Mouse (Mus musculus) cerebellum, postnatal 14 days (tissue): ENCODE measurements around the gene Acan.

Experiments used
- DNase-seq, 2 experiments: peaks; one replicate each; pipeline ENCODE4 v3.0.0; 2021; ENCODE audit warnings: mixed read lengths in 2 of 2

Gene Acan

DNA sequence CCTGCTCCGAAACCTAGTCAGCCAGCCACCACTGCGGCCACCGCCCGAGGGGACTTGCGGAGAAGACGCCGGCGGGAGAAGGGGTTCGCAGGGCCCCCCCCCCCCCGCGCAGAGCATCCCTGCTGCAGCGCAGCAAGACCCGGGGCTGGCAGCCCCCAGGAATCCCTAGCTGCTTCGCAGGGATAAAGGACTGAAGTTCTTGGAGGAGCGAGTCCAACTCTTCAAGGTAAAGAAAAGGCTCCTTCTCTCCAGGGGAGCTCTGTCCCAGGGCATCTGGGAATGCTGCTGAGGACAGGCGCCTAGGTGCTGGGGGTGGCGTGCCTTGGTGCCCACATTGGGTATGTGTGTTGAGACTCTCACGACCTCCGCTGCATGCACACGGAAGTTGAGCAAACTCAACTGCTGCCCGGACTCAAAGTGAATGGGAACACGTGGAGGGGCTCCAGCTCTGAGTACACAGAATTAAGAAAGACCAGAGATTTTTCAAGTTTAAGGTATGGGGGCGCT lies at the start of gene Acan:
Gene Acan, plus strand, starts transcription at position 101 of the 507 bp plus-strand sequence.
- DNase-seq: no peak

DNA sequence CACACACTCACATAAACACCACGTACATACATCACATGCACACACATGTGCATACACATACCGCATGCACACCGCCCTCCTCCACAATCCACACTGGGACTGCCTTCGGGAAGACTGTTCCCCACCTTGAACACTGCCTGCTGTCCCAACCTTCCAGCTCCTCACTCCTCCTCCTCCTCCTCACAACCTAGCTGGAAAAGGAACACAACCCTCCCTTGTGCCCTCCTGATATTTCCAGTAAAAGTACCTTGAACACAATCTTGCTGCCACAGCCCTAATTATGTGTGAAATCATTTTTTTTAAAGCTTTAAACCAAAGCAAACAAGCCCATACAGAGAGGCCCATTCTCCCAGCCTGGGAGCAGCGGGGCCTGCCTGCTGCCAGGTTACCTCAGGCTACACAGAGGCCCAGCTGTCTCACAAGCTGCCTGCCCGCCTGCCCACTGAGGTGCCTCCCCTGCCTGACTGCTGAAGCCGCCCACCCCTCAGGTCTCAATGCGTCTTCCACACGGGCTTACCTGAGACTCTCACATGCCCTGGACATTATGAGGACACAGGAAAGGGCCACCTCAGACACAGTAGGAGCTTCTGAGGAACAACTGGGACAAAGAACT lies 31.9 kb upstream of the Acan start:
- peak; percentile 32 to 48 for DNase-seq

DNA sequence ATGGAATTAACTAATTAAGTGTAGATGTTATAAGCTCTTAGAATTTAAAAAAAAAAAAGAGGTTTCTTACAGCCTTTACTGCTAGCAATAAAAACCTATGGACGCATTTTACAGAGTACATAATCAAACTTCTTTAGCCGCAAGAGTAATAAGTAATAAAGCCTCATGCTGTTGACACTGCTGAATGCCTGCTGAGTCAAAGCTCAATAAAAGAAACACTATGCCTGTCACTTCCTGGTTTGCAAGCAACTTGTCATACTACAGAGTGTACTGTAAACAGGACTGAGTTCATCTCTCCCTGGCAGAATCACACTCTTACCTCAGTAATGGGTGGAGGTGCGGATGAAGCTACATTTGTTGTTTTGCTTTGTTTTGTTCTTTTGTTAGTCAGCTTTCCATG lies 24.1 kb upstream of the Acan start:
- no peak for DNase-seq

DNA sequence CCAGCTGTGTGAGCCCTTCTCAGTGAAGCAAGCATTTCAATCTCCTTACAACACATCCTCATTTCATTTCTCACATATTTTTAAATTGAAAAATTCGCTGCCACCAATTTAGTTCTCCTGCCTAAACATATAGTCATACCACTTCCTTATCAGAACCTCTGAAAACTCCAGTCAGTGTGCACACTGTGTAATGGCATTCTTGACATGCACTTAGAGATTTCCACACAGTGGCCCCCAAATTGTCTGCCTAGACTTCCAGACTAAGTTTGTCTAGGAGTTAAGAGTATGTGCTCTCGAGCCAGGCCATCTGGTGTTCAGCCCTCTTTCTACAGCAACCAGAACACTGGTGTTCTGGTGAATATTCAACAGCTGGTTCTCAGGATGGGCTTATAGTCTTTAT lies 19.5 kb upstream of the Acan start:
- DNase-seq: no peak

DNA sequence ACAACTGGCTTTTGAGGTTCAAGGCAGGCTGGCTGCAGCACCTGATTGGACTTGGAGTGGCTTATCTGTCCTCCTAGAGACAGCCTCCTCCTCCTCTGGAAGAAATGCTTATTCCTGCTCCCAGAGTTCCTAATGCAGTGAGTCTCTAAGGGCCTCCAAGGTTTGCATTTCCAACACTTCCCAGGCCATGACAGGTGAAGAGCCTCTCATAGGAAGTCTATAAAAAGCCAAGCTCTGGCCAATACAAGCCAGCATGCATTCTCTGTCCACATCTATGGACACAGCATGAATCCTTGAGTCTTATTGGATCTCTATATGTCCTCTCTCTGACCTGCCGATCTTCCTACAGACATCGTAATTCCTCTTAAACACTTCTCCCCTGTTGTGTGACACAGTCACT lies 18.8 kb upstream of the Acan start:
- no peak for DNase-seq

DNA sequence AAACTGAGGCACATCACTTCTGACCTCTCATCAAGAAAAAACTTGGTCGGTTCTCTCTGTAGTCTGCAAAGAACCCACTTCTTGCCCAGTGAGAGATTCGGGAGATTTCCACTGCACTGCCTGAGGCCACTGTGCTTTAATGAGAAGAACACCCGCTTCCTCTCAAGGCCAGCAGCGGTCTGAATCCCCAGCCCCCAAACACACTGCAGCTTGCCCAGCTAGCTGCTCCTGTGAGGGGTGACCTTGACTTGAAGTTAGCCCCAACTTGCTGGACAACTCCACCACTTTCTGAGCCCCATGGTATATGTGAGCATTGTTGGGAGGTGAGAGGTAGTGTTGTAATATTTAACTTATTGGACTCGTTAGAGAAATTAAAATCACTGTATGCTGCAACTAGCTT lies 1.2 kb upstream of the Acan start:
- DNase-seq: no peak

DNA sequence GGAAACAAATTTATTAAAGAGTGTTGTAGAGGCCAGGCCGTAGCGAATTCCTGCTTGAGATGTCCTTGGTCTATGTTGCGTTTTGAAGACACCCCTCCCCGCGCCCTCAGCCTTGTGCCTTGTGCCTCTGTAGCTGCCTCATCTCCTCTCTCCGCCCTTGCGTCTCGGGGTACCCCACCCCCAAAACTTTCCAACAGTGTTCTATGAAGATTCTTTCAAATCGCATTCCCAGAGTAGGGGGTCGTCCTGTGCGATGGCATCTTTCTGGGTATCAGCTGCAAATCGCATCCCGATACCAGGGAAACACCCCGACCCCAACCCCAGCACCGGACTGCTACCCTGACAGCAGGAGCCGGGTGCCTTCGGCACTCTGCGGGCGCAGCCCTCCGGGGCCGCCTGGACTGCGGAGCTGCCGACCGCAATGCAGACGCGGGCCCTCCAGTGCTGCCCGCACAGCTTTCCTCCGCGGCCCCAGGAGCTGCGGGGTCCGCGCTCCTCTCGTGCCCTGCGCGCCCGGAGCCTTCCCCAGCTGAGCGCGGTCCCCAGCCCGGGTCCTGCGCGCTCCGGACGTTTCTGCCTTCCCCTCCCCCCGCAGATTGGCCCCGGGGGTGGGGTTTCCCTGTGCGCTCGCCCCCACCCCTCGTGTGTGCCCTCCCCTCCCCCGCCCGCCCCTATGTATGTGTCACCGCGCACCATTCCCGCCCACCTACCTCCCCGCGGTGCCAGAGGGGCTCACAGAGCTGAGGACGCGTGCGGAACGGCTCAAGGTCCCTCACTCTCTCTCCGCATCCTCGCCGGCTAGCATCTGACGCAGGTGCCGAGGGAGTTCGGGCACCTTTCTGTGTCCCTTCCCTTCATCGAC lies 531 bp upstream of the Acan start:
- peak; percentile 15 to 22 for DNase-seq

DNA sequence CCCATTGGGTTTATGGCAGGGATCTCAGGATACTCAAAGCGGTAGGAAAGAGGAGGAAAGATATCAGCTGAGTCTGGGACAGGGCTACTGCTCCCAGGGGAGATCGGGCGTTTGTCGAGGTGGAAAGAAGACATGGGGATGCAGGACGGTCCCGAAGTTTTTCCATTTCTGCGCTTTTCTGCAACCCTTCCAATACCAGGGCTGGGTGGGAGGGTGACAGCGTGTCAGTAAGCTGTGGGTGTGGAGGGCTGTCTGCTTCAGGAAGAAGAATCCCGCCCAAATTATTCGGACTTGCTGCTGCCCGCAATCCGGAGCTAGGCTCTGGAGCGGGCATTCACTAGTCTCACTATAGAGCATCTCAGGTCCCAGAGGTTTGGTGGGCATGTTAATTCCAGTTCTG lies 828 bp downstream of the Acan start:
- no peak for DNase-seq

DNA sequence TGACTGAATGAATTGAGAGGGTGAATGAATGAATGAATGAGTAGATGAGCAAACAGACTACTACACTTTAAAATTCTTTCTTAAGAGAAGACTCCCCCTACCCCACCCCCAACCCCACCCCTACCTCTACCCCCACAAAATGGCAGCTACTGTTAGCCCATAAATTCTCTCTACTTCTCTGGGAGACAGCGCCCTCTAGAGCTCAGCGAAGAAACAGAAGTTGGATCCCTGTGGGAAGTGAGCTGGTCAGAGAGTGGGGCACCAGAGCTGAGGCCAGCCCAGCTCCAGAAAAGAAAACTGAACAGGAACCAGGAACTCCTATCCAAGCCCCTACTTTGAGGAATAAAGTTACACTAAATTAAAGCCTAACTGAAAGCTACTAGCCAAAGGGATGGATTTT lies 5.3 kb downstream of the Acan start:
- peak in 1 of 2 experiments; percentile 53 for DNase-seq

DNA sequence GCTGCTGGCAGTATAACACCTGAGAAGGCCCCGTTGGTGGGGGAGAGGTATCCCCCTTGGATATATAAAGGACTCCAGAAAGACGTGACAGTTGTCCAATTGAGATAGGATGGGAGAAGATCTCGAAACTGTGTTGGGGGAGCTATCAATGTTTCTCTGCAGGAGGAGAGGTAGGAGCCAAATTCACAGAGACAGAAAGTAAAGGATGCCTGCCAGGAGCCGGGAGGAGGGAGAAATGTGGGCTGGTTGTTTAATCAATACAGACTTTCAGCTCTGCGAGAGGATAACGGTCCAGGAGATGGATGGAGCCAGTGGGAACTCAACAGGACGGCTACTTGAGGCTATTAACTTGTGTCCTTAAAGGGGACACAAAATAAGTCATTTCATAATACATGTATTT lies 14.2 kb downstream of the Acan start:
- peak; percentile 19 to 37 for DNase-seq

DNA sequence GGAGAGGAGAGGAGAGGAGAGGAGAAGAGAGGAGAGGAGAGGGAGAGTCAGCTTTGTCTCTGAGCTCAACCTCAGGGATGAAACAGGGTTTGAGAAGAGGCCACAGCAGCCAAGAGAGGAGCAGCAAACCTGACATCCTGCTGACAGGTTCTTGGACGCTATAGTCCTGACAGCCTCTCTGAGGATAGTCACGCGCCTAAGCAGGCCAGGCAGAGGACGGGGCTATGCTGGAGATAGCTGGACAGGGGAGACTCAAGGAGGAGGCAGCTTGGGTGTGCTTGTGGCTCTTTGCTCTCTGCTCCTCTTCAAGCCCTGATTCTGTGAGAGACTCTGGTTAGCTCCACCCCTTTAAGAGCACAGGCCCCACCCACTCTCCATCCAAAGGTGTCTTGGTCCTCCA lies 14.9 kb downstream of the Acan start:
- no peak for DNase-seq

DNA sequence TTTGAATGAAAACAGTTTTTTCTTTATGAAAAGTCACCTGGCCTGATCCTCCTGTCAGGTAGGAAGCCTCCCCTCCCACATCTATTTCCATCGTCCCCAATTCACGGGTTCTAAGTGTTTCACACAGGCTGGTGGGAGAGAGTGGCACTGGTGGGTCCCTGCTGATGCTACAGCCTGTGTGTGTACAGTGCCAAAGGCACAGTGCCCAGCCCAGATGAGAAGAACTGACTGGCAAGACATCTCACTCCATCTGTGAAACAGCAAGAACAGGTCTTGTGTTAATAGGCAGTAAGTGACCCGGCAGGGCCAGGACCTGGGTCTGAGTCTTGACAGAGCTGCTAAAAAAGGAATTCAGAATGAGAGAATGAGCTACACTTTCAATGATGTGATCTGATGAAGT lies 25.9 kb downstream of the Acan start:
- DNase-seq: peak; percentile 78 to 83

DNA sequence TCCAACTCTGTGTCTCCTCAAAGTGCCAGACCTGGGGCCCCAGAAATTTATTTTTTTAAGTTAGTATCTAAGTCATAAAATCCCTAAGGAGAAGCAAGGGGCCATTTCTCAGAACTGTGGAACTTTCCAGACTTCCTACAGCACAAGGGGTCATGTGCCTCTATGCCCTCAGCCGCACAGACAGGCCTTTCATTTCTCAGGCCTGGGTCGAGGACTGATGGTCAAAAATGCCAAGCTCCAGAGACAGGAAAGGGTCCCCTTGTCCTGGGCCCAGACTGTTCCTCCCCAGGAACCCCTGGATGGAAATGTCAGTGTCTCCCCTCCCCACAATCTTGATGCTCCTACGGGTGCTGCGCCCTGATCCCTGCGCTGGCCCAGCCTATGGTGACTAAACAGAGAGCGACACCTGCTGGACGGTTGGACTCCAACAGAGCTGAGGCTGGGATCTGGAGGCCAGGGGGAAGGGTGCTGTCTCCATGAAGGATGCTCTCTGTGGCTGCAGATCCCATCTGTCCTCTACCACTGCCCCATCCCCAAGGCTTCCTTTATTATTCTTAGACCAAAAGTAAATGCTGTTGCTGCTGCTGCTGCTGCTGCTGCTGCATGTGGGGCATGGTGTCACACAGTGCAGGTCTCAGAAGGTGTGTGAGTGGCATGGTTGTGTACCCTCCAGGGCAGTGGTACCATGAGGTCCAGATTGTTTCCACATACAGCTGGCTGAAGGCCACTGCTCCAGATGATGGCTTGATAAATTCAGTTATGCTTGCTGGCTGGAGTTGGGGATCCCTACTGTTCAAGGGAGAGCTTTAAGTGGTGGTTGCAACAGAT lies 27.5 kb downstream of the Acan start:
- peak; percentile 87 to 93 for DNase-seq

DNA sequence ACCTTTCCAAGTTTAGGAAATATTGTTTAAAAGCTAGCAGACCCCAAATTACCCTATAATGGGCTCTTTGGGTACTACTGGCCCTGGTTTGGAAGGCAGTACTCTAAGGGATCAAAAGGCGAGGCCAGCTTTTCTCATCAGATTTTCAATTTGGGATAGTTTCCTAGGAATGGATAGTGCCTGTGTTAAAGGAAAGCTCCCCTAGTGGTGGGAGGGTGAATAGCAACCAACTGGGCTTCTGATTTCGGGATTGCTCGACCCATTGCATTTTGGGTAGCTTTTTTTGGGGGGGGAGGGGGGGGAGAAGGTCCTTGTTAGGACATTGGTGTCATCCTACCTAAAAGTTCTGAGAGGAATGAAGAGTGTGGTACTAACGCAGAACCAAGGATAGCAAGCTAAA lies 35.8 kb downstream of the Acan start:
- peak; percentile 47 to 67 for DNase-seq

DNA sequence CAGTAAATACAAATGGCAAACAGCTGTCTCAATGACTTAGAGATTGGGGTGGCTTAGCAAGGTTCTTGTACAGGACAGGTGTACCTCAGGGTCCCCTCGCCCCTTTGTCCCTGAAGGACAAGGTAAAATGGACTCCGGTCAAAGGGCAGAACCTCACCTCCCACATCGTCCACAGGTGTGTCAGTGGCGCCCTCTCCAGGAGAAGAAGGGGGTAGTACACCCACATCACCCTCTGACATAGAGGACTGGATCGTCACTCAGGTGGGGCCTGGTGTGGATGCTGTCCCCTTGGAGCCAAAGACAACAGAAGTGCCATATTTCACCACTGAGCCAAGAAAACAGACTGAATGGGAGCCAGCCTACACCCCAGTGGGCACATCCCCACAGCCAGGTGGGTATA lies 43.2 kb downstream of the Acan start:
- no peak for DNase-seq

DNA sequence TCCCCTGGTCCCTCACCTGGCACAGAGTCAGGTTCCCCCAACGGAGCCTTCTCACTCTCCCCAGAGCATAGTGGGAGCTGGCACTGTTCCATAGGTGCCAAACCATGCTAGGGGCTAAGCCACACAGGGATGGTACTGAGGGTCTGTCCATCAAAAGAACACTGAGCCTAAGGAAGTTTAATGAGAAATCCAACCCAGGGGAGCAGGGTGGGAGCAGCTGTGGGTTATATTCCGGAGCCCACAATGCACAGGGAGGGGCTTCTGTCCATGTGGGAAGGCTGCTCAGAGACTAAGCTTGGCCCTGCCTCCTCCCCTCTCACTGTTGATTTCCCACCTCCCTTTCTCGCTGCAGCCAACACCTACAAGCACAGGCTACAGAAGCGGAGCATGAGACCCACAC lies 60.6 kb downstream of the Acan start:
- no peak for DNase-seq

DNA sequence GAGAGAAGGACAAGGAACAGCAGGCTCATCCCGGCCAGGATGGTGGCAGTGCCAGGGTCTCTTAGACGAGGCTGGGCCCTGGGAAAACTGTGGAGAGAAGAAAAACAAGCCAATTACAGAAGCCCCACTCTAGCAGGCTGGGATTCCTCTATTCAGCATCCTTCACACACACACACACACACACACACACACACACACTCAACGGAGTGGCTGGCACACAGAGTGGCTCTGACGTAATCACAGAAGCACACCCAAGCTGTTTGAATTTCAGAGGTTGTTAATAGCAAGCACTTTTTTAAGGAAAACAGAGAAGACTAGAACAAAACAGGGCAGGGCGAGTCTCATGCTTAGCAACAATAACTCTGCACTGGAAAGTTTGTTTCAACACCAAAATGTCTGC lies 70.2 kb downstream of the Acan start:
- peak in 1 of 2 experiments; percentile 25 for DNase-seq

DNA sequence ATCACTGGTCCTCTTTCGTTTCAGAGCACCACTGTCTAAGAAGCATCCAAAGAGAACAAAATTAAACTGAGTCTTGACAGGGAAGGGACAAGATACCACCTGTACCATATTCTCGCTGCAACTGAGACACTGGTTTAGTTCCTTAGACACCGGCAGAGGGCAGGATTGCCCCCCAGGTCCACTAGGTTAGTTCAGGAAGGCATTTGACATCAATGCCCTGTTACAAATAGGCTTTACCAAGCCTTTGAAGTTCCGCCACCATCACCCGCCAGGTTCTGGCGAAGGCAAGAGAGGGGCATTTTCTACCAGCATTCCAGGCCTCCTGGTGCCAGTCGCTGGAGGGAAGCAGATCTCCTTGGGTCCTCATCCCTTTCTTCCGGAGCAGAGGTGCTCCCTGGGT lies 76.6 kb downstream of the Acan start:
- peak; percentile 30 to 46 for DNase-seq

DNA sequence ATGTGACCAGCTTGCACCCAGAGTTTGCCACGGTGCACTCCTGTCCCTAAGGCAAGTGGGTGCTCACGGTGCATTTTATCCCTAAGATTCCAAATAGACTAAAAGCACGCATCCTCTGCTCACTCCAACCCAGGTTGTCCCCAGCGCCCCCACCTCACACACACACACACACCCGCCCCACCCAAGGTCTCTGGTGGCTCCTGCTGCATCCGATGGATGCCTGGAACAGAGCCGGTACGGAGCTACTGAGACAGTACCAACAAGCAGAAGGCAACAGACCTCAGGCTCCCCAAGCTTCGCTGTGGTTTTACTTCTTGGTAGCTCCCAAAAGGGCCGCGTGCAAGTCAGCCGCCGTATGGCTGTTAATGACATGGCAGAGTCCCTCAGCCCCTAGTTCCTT lies 77.1 kb downstream of the Acan start:
- no peak for DNase-seq

DNA sequence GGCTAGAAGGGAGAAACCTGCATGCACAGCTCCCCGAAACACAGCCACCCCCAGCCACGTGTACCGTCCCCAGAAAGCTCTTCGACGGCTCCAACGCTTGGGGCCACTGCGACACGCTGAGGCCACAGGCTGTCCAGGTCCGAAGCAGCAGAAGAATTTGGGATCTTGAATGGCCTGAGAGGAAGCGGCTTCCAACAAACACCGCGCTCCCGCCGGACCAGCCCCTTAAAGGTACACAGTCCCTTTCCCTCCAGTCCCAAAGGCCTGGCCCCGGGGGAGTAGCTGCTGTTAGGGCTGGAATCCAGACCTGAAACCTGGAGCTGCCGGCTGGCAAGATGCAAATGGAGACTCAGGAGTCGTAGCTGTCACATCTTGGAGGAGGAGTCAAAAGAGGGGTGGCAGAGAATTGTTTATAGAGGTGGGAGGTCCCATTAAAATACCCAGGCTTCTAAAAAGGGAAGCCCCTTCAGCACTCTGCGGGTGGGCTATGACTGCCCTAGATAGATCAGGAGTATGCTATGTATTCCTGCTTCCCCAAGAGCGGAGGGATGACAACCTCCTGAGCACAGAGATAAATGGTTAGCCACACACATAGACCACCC lies 77.7 kb downstream of the Acan start, which contains the start of gene Hapln3:
Gene Hapln3, minus strand, starts transcription at position 176 of the 602 bp plus-strand sequence.
- no peak for DNase-seq

DNA sequence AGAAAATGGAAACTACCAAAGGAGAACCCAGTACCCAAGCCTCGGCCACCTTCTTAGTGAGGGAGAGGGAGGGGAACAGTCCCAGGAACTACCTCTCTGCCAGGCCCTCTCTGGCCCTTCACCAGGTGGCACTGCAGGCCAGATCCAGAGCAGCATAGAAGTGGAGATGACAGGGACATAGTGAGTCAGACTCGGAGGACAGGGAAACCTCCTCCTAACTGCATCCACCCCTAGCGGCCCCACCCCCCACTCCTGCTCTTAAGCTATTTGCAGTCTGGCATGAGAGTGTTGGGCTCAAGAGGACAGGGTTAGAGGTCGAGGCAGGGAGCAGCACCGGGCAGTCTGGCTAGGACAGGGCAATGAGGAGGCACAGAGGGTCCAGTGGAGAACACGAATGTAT lies 80.1 kb downstream of the Acan start:
- DNase-seq: no peak

DNA sequence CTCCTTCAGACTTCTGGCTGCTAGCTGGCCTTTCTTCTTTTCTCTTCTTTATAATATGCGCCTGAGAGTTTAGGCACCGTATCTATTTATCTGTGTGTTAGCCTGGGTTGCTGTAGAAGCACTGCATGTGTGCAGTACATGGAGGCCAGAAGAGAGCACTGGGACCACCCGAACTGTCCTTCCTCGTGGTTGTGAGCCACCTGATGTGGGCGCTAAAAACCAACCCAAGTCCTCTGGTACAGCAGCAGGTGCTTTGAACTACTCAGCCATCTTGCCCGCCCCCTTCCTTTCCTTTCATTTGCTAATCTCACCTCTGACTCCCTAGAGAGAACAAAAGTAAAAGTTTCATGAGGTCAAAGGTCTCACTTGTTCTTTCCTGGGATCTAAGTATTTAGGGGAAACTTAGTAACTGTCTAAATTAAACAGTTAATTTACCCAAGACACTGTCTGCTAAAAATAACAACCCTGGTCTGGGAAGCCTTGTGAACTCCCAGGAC lies 86.1 kb downstream of the Acan start:
- no peak for DNase-seq
